Mouse (Mus musculus): ENCODE measurements around the gene Scgb2b11. TPM values are rescaled to one million over a fixed set of nuclear protein-coding genes. Genes with fewer than 3 reads are reported as not detected.

Gene Scgb2b11
- not detected for polyA plus RNA-seq (2017; shearing (Covaris generic))

GRCm38 (mm10) chr7:32211045-32211444 is at the start of gene Scgb2b11:
Gene Scgb2b11, minus strand, starts transcription at chr7:32211145.

GRCm38 (mm10) chr7:32222540-32222939 is 11.6 kb upstream of the Scgb2b11 start, which contains the start of gene Scgb1b11:
Gene Scgb1b11, plus strand, starts transcription at chr7:32222840.

Other genes starting within 250 kb of the Scgb2b11 start
- gene Scgb1b10, start 110.3 kb downstream of the Scgb2b11 start, polyA plus RNA-seq (2017; shearing (Covaris generic)) = not detected
- gene Scgb1b11, start 11.7 kb upstream of the Scgb2b11 start, polyA plus RNA-seq (2017; shearing (Covaris generic)) = not detected
- gene Scgb2b12, start 116.1 kb upstream of the Scgb2b11 start, polyA plus RNA-seq (2017; shearing (Covaris generic)) = not detected
- not detected for gene Scgb1b12, start 123.0 kb upstream of the Scgb2b11 start, polyA plus RNA-seq (2017; shearing (Covaris generic))
- not detected for gene Scgb1b29, start 230.4 kb upstream of the Scgb2b11 start, polyA plus RNA-seq (2017; shearing (Covaris generic))